Mouse (Mus musculus): Measurements from ENCODE around the gene Frmd5. TPM values are rescaled to one million over a fixed set of nuclear protein-coding genes. Genes with fewer than 3 reads are reported as not detected.
"Not testable (repeated sequence)": the region's sequence is repeated elsewhere in the genome, so short reads cannot be mapped to it uniquely, and the experiment has no call there.

Frmd5 gene
- polyA plus RNA-seq, 1 experiment = 0.44 TPM

DNA sequence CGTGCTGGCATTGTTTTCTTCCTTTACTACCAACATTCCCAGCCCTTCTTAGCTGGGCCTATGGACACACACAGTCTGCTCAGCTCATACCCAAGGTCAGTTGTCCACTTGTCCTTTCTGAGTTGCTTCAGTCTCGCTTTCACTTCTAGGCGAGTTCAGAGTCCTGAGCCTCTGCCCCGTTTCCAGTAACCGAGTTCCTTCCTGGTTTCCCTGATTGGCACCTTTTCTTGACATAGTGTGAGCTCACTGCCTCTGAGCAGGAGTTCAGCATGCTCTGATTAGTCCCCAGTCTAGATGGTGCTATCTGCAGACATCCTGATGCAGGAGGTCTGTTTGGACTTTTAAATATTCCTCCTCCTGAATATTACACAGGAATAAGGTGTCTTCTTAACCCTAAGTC, 17.8 kb upstream of the Frmd5 start:
- Histone ChIP-seq H3K27me3 (ENCODE audit: control insufficient read depth, insufficient read depth, insufficient read length) (no peaks in the 10 kb centered on the region), H3K4me3 (no peak overlapping the region), H3K36me3 (ENCODE audit: control insufficient read depth, insufficient read depth) (no peaks in the 10 kb centered on the region), H3ac (ENCODE audit: control insufficient read depth, insufficient read length) (no peak overlapping the region), H3K4me2 (ENCODE audit: low read depth) (no peak overlapping the region), H3K79me2 (ENCODE audit: control insufficient read depth, insufficient read depth) (no peaks in the 10 kb centered on the region)
- TF ChIP-seq MYOG (IDR thresholded peaks at IDR 0.05; ENCODE audit: control insufficient read depth in 1 of 3, insufficient read depth in 1 of 3, insufficient read length in 2 of 3, low read depth in 2 of 3) = no peak
- no peak for TF ChIP-seq POLR2A (IDR thresholded peaks at IDR 0.05; ENCODE audit: insufficient read length, low read depth)
- no peak for TF ChIP-seq USF1 (IDR thresholded peaks at IDR 0.05; ENCODE audit: low read depth)
- TF ChIP-seq E2F4 (IDR thresholded peaks at IDR 0.05; ENCODE audit: insufficient read depth) = no peak
- no peak for TF ChIP-seq MAX (IDR thresholded peaks at IDR 0.05; ENCODE audit: low read depth)
- TF ChIP-seq REST (IDR thresholded peaks at IDR 0.05; ENCODE audit: insufficient read depth, insufficient read length) = no peak
- TF ChIP-seq TCF12 (IDR thresholded peaks at IDR 0.05; ENCODE audit: insufficient read depth, poor library complexity, severe bottlenecking) = no peak
- TF ChIP-seq CEBPB (IDR thresholded peaks at IDR 0.05; ENCODE audit: insufficient read depth, poor library complexity, severe bottlenecking) = no peak
- no peak for TF ChIP-seq POLR2AphosphoS2 (IDR thresholded peaks at IDR 0.05; ENCODE audit: insufficient read length, low read depth)
- no peak for TF ChIP-seq SRF (IDR thresholded peaks at IDR 0.05; ENCODE audit: control insufficient read depth, insufficient read length, low read depth)
- TF ChIP-seq TCF3 (IDR thresholded peaks at IDR 0.05; ENCODE audit: insufficient read length, low read depth) = no peak
- no peak for TF ChIP-seq MYOD1 (IDR thresholded peaks at IDR 0.05; ENCODE audit: control insufficient read depth in 1 of 3, insufficient read length in 2 of 3, low read depth in 2 of 3)

DNA sequence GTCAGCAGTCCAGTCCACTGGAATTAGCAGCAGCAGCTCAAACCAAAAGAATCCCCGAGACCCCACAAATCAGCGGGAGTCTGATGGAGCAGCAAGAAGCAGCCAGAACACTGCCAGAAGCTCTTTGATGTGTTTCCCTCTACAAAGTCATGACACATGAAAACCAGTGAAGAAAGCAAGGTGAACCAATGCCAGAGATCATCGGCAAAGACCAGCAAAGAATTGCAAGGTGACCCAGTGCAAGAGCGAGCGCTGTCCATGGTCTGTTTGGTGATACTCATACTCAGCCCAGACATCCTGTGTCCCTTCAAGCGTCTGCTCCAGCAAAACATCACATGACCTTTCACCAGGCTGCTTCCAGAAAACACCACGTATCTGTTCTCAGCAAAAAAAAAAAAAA, 14.9 kb upstream of the Frmd5 start:
- Histone ChIP-seq H3K79me2 (ENCODE audit: control insufficient read depth, insufficient read depth) (no peaks in the 10 kb centered on the region), H3K27me3 (ENCODE audit: control insufficient read depth, insufficient read depth, insufficient read length) (no peaks in the 10 kb centered on the region), H3K4me3 (no peak overlapping the region), H3K36me3 (ENCODE audit: control insufficient read depth, insufficient read depth) (no peaks in the 10 kb centered on the region), H3ac (ENCODE audit: control insufficient read depth, insufficient read length) (no peak overlapping the region), H3K4me2 (ENCODE audit: low read depth) (no peak overlapping the region)
- TF ChIP-seq REST (IDR thresholded peaks at IDR 0.05; ENCODE audit: insufficient read depth, insufficient read length) = peak; percentile 87
- TF ChIP-seq USF1 (IDR thresholded peaks at IDR 0.05; ENCODE audit: low read depth) = no peak

DNA sequence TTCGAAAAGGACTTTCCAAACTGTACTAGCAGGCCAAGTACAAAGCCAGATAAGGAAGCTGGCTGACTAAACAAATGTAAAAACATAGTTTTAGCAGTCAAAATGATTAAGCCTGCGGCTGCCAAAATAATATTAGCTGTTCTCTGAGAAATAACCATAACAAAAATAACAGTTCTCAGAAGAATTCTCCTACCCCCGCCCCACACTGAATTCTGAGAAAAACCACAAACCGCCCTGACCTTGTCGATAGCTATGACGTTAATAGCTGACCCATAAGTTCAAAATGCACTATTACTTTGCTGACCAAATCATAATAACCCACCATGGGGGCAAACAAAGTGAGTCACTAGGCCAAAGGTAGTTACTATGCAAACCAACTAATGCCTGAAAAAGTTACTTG, 4.0 kb upstream of the Frmd5 start:
- H3K79me2 ChIP-seq (ENCODE audit: control insufficient read depth, insufficient read depth); H3K4me3 ChIP-seq; H3K27me3 ChIP-seq (ENCODE audit: control insufficient read depth, insufficient read depth, insufficient read length); H3K4me2 ChIP-seq (ENCODE audit: low read depth); H3ac ChIP-seq (ENCODE audit: control insufficient read depth, insufficient read length); H3K36me3 ChIP-seq (ENCODE audit: control insufficient read depth, insufficient read depth): not testable (repeated sequence)

DNA sequence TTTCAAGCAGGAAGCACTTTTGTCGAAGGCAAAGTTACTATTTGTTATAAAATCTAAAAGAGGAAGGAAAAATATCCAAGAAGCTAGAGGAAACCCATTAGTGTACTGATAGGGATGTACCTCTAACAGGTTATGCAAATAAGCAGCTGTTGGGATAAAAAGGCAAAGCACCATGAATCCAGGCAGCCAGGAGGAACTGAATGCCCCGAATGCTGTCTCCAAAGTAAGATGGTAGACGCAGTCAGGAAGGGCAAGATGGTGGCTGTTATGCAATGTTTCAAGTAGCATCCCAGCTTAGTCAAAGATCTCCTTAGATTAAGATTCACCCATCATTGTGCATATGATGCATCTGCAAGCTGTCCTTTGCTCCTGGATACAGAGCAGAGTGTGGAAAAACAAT, 2.2 kb upstream of the Frmd5 start:
- peaks cover 14% of the 10 kb centered on the region for H3K27me3 ChIP-seq (ENCODE audit: control insufficient read depth, insufficient read depth, insufficient read length)
- H3K36me3 ChIP-seq (ENCODE audit: control insufficient read depth, insufficient read depth) = no peaks in the 10 kb centered on the region
- TF ChIP-seq MYOD1 (IDR thresholded peaks at IDR 0.05; ENCODE audit: control insufficient read depth in 1 of 3, insufficient read length in 2 of 3, low read depth in 2 of 3) (no peak), SRF (IDR thresholded peaks at IDR 0.05; ENCODE audit: control insufficient read depth, insufficient read length, low read depth) (no peak), E2F4 (IDR thresholded peaks at IDR 0.05; ENCODE audit: insufficient read depth) (no peak), TCF12 (IDR thresholded peaks at IDR 0.05; ENCODE audit: insufficient read depth, poor library complexity, severe bottlenecking) (no peak), POLR2A (IDR thresholded peaks at IDR 0.05; ENCODE audit: insufficient read length, low read depth) (no peak), POLR2AphosphoS2 (IDR thresholded peaks at IDR 0.05; ENCODE audit: insufficient read length, low read depth) (no peak), TCF3 (IDR thresholded peaks at IDR 0.05; ENCODE audit: insufficient read length, low read depth) (no peak), MAX (IDR thresholded peaks at IDR 0.05; ENCODE audit: low read depth) (no peak), USF1 (IDR thresholded peaks at IDR 0.05; ENCODE audit: low read depth) (no peak), REST (IDR thresholded peaks at IDR 0.05; ENCODE audit: insufficient read depth, insufficient read length) (no peak), CEBPB (IDR thresholded peaks at IDR 0.05; ENCODE audit: insufficient read depth, poor library complexity, severe bottlenecking) (no peak), MYOG (IDR thresholded peaks at IDR 0.05; ENCODE audit: control insufficient read depth in 1 of 3, insufficient read depth in 1 of 3, insufficient read length in 2 of 3, low read depth in 2 of 3) (no peak)
- H3K79me2 ChIP-seq (ENCODE audit: control insufficient read depth, insufficient read depth) = no peaks in the 10 kb centered on the region
- H3K4me2 ChIP-seq (ENCODE audit: low read depth) = no peak overlapping the region
- H3K4me3 ChIP-seq = no peak overlapping the region
- no peak overlapping the region for H3ac ChIP-seq (ENCODE audit: control insufficient read depth, insufficient read length)

DNA sequence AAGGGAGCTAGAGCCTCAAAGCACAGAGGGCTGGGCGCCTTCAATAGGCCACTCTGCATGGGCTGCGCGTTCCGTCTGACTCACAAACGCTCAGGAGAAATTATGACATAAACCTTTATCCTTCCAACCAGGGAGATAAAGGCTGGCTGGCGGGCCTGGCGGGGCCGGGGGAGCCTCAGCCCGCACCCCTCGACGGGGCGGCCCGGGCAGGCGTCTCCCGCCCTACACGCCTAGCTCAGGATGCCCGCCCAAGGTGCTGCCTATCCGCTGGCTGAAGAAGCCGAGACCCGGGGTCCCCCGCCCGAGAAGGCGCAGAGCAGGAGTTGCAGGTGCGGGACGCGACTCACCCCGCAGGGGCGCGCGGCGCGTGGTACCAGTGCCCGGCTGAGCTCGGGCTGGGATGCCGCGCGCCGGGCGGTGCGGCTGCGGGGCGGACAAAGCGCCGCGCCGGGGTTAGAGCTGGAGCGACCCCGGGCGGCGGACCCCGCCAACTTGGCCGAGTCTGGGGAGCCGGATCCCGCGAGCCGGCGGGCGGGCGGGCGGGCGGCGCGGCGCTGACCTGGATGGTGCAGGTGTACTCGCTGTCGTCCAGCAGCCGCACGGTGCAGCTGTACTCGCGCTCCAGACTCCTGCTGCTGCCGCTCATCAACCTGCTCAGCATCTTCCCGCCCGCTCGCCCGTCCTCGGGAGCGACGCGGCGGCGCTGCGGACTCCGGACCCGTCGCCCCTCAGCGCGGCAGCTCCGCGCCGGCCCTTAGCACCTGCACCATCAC, 530 bp downstream of the Frmd5 start:
- Histone ChIP-seq H3K4me3 (peak overlapping the region; percentile 19), H3K27me3 (ENCODE audit: control insufficient read depth, insufficient read depth, insufficient read length) (peaks cover 14% of the 10 kb centered on the region), H3ac (ENCODE audit: control insufficient read depth, insufficient read length) (peak overlapping the region; percentile 52), H3K36me3 (ENCODE audit: control insufficient read depth, insufficient read depth) (no peaks in the 10 kb centered on the region), H3K4me2 (ENCODE audit: low read depth) (peak overlapping the region; percentile 95), H3K79me2 (ENCODE audit: control insufficient read depth, insufficient read depth) (no peaks in the 10 kb centered on the region)
- TF ChIP-seq TCF3 (IDR thresholded peaks at IDR 0.05; ENCODE audit: insufficient read length, low read depth) = no peak
- peak in 1 of 3 experiments; percentile 47 for TF ChIP-seq MYOD1 (IDR thresholded peaks at IDR 0.05; ENCODE audit: control insufficient read depth in 1 of 3, insufficient read length in 2 of 3, low read depth in 2 of 3)
